Mouse (Mus musculus) layer of hippocampus, adult 11-12 months (tissue): ENCODE measurements around the gene Gm20741.

Experiments
- DNase-seq: peaks from one replicate; pipeline ENCODE4 v3.0.0; 2022; ENCODE audit warnings: low spot score

Gm20741 gene

DNA sequence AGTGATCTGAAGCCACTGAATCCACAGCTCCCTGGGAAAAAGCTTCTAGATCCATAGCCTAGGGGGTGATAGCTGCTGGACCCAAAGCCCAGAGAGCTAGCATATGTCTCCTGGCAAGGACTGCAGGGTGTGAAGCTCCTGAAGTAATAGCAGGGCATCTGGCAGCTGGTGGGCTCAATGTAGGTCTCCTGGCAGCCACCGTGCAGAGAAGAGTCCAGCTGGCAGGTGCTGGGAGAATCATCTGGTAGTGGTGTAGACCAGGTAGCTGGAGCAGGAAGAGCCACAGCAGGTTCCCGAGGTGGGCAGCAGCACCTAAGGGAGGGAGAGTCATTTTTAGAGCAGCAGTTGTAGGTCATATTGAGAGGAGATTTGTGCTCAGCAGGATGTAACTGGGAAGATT is at the start of gene Gm20741:
Gm20741 (minus strand) TSS at position 394 of the 400 bp plus-strand sequence.
- DNase-seq = no peak

DNA sequence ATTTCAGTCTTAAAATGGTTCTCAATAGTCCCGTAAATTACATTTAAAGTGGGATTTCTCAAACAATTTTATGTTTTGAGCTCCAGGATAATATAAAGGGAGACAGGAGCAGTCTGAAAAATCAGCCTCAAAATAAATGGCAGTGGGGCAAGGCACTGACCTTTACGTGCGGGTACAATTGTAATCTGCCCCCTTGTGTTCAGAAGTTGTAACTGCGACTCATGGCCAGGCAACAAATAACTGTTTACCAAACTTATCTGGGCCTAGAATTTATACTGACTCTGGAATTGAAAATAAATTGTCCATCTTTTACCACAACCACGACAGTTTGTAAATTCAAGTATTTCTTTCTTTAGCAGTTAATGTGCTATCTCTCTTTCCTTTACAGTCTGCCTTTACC is 39.4 kb upstream of the Gm20741 start:
- DNase-seq = no peak

DNA sequence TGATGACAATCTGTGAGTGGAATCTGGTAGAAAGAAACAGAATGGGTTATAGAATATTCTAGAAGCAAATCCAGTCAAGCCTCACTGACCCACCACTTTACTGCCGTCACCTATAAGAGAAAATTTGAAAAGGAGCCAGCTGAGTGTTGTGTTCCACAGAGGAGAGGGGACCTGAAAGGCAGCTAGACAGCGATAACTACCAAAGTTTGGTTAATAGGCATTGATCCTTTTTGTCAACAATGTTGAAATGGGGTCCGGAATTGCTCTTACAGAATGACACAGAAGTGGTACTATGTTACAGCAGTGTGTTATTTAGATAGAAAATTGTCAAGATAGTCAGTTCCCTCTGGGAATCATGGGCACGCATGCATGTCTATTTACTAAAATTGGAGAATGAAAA is 36.5 kb upstream of the Gm20741 start:
- no peak for DNase-seq

GRCm38 (mm10) chr16:88847363-88847762 is 35.3 kb upstream of the Gm20741 start:
- no peak for DNase-seq

DNA sequence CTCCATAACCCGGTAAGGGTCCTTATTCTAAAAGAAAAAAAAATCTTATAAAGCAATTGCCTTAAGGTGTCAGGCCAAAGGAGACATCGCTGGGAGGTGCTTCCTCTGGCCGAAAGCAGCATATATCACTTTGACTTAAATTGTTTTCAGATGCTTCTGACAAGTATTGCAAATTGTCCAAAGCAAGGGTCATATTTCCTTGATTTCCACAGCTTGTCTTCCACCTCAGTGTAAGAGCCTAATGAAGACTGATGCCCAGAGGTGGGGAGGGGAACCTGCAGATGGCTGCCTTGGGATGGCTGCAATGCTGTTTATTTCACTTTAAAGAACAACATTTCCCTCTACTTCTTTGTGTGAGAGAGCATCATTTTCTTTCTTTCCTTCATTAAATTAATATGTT is 15.0 kb upstream of the Gm20741 start:
- DNase-seq = no peak

- DNase-seq = no peak
These were observed 14.2 kb upstream of the Gm20741 start, which contains the start of gene Krtap14 for GRCm38 (mm10) chr16:88826095-88826652. Krtap14 (minus strand) TSS chr16:88826145.

DNA sequence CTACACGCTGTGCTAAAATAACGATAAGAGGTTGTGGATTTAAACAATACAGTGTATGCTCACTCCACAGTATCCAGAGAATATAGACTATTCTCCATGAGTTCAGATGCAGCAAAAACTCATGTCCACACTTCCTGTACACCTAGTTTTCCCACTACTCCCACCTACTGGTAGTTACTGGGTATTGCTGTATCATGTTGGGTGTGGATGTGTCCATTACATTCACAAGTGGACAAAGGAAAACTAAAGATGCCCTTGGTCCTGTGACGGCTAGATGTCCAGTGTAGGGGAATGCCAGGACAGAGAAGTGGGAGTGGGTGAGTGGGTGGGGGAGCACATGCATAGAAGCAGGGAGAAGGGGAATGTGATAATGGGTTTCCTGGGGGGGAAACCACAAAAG is 11.7 kb upstream of the Gm20741 start:
- DNase-seq = peak; percentile 8

- DNase-seq = no peak
These were observed 8.0 kb upstream of the Gm20741 start, which contains the start of gene Krtap15 for GRCm38 (mm10) chr16:88820066-88820465. Krtap15 (plus strand) TSS chr16:88820215.

DNA sequence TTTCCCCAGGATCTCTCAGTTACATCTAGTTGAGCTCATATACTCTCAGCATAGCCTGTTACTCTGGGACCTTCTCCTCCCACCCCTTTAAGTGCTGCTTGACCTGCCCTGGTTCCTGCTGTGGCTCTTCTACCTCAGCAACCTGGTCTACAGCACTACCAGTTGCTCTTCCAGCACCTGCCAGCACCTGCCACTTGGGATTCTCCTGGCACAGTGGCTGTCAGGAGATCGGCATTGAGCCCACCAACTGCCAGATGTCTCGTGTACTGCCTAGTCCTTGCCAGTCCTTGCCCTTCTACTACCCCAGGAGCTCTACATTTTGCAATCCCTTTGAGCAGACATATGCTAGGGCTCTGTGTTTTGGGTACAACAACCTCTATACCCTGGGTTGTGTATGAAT is 25.2 kb downstream of the Gm20741 start:
- no peak for DNase-seq

- no peak for DNase-seq
These were observed 34.4 kb downstream of the Gm20741 start, which contains the start of gene Gm5965 for GRCm38 (mm10) chr16:88777596-88777995. Gm5965 (plus strand) TSS chr16:88777896.

GRCm38 (mm10) chr16:88774106-88774505 is 37.9 kb downstream of the Gm20741 start, which contains the start of gene 2310057N15Rik:
2310057N15Rik (minus strand) TSS chr16:88774206.
- no peak for DNase-seq
